Mouse (Mus musculus) small intestine, adult 2 months (tissue): ENCODE measurements around the gene Fam171a1.

Experiments used
- CTCF ChIP-seq: fragments of 200-500 bp; IDR thresholded peaks from 2 replicates; pipeline ENCODE4 v1.5.1; 2012; ENCODE audit warnings: low read depth, mild to moderate bottlenecking, control low read depth, inconsistent platforms, low read length, moderate library complexity, mixed read lengths; ENCODE audit not compliant: insufficient replicate concordance, insufficient read length; ENCODE audit errors: extremely low read depth
- POLR2A ChIP-seq: fragments of 200-500 bp; IDR thresholded peaks from 2 replicates; pipeline ENCODE4 v1.6.1; 2012; ENCODE audit warnings: low read depth, mild to moderate bottlenecking, control low read depth, inconsistent platforms, low read length, moderate library complexity

- no peak for TF ChIP-seq CTCF
- no peak for TF ChIP-seq POLR2A
Measured at GRCm38 (mm10) chr2:3239255-3239654, 125.2 kb downstream of the Fam171a1 start.
